Mouse (Mus musculus): Measurements from ENCODE around the gene Ttc37. TPM values are rescaled to one million over a fixed set of nuclear protein-coding genes. Genes with fewer than 3 reads are reported as not detected.

Ttc37 gene
- polyA plus RNA-seq, 1 experiment from 2014 or later: 18.6 TPM

Other genes starting within 250 kb of the Ttc37 start
- 80.1 and 80.9 TPM in 2 replicates for gene Rhobtb3, start 154.8 kb upstream of the Ttc37 start, polyA plus RNA-seq (2016; fragmentation: Nextera tagmentation; extraction: Ambion mirVana)
- gene Spata9, start 131.6 kb upstream of the Ttc37 start, polyA plus RNA-seq (2016; fragmentation: Nextera tagmentation; extraction: Ambion mirVana): 0.47 and 0.85 TPM in 2 replicates
- 21.5 and 22.4 TPM in 2 replicates for gene Rfesd, start 80.0 kb upstream of the Ttc37 start, polyA plus RNA-seq (2016; fragmentation: Nextera tagmentation; extraction: Ambion mirVana)
- 0.21 TPM in 1 of 2 replicates, not detected in the other for gene Gpr150, start 41.7 kb upstream of the Ttc37 start, polyA plus RNA-seq (2016; fragmentation: Nextera tagmentation; extraction: Ambion mirVana)
- 7.8 and 9.0 TPM in 2 replicates for gene Arsk, start 74 bp upstream of the Ttc37 start, polyA plus RNA-seq (2016; fragmentation: Nextera tagmentation; extraction: Ambion mirVana)
- gene Fam81b, start 206.3 kb downstream of the Ttc37 start, polyA plus RNA-seq (2016; fragmentation: Nextera tagmentation; extraction: Ambion mirVana): not detected in 2 replicates